Mouse (Mus musculus) mouse trophoblast stem cell (cell line): Measurements from ENCODE around the gene Acsbg2.

ENCODE experiments used
- in situ Hi-C, 2 experiments: fragments of 300-500 bp; cut with MseI, MboI; formaldehyde crosslinking; loops; 2 replicates in 1 of 2; 3 replicates in 1 of 2; pipeline ENCODE4 v1.15.1; 2025

The Acsbg2 gene

DNA sequence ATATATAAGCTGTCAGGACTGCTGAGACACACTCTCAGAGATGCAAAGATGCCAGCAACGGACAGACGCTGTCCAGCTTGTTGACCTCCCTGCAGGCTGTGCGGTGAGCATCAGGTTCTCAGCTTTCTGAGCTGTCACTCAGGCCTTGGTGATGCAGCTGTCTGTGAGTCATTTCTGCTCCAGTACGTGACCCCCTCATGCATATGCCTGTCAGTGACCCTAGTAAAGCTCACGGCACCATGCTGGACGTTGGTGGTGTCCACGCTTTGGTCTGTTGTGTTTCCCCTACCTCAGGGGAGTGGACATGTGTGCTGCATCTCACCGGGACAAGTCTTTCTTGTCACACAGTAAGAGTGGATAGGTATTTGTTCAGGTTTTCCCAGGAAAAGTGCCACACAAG is 2.5 kb downstream of the Acsbg2 start:
- in situ Hi-C loops, result no loop called here

DNA sequence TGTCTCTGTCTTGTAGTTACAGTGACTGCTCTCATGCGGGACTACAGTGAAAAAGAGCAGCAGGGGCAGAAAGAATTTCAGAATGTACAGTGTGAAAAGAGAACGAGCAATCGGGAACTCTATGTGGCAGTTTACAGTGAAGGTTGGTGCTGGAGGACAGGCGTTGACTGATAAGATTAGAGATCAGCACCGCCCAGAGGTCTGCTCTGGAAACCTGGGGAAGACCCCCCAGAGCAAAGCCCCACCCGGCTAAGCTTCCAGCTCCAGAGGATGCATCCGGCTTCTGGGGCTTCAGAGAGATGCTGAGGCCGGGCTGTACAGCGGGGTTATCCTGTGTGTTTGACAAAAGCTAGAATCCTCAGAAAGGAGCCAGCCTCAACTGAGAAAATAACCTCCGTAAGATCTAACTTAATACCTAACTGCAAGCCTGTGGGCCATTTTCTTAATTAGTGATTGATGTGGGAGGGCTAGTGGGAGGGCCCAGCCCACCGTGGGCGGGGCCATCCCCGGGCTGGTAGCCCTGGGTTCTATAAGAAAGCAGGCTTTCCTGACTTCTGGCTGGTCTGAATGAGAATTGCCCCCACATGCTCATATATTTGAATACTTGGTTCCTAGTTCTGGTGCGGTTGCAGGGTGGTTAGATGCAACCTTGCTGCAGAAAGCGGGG is 3.8 kb downstream of the Acsbg2 start:
- in situ Hi-C loops, result no loop called here

DNA sequence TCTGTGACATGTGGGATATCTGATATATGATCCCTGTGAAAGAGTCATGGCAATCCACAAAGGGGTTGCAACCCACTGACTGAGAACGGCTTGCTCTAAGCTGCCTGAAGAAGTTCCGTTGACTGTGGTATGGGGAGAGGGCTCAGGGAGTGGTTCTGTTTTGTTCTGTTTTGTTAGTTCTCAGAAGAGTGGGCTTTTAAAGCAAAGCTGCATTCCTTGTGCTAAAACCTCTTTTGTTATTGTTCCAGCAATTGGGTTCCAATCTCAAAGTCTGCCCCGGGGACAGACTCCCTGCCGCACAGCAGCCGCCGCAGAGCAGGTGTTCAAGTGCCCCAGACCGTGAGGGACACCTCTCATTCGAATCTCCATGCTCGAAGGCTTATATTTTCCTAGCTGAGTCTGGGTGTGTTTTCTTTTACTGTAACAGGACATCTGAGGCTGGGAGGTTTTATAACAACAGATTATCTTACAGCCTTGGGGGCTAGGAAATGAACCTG is 4.7 kb downstream of the Acsbg2 start:
- in situ Hi-C loops, result no loop called here

DNA sequence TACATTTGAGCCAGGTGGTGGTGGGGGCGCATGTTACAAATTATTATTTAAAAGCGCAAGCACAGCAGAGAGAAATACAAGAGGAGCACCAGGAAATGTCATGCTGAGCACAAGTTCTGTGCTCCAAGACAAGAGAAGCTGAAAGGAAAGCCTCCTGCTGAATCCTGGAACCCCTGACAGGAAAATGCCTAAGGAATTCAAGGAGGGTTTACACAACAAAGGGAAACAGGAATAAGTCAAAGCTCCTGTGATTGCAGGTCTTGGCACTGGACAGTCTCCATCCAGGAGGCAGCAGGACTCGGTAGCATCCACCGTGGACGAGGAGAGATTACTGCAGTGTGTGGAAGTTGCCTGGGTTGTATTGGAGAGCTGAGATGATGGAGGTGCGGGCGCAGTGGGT is 8.2 kb downstream of the Acsbg2 start:
- in situ Hi-C loops, result no loop called here

DNA sequence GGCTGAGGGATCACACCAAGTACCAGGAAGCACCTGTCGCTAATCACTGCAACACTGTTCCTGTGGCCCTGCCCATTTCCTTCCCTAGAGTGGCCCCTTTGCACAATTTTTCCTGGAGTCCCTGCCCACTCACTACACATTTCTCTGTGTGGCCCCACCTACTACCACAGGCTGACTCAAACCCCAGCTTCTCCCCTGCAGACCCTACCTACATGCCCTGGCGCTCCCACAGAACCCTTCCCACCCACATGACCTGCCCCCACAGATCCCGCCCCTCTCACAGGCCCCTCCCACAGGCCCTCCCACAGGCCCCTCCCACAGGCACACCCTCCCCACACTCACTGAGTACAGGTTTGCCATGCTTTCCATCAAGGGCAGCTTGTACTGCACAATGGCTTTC is 13.1 kb downstream of the Acsbg2 start:
- in situ Hi-C loops, result no loop called here

DNA sequence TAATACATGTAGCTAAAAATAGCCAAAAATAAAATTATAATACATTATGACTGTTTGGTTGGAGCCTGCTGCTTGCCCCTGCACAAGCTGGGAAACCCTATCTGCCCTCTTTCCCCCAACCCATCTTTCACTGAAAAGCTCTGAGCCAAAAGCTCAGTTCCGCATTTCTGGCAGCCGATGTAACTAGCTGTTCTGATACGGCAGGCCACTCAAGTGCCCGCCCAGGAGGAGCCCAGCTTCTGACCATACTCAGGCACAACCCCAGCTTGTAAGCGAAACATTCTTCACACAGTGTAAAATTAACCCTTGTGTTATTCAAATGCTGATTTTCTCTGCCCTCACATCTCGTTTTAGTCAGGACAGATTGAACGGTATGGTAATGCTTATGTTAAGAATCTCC is 15.3 kb downstream of the Acsbg2 start:
- in situ Hi-C loops, result loop anchor here in 1 of 2 experiments (5.0 kb wide), 1 partner anchor 42 kb away; no protein-coding TSS in a partner anchor

DNA sequence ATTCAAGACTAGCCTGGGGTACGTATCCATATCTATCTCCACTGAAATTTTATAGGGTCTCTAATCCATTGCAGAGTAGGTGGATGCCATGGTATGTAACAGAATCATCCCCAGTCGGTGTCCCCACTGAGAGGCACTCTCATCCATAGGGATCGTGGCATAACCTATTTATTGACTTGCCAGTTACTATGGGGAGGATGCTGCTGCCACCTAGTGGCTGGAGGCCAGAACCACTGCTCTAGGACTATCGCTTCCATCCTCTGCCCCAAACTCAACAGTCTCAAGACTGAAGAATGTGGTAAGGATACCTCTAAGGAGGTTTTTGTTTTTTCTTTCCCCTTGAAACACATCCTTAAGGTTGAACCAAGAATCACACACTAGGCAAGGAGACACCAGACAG is 16.0 kb downstream of the Acsbg2 start:
- in situ Hi-C loops, result loop anchor here in 1 of 2 experiments (5.0 kb wide), 1 partner anchor 41 kb away; no protein-coding TSS in a partner anchor

GRCm38 (mm10) chr17:56855421-56855820 is 18.8 kb downstream of the Acsbg2 start:
- in situ Hi-C loops, result loop anchor here in 1 of 2 experiments (5.0 kb wide), 1 partner anchor 38 kb away; no protein-coding TSS in a partner anchor

- in situ Hi-C loops, result no loop called here
These were observed 23.1 kb downstream of the Acsbg2 start for GRCm38 (mm10) chr17:56851167-56851566.

DNA sequence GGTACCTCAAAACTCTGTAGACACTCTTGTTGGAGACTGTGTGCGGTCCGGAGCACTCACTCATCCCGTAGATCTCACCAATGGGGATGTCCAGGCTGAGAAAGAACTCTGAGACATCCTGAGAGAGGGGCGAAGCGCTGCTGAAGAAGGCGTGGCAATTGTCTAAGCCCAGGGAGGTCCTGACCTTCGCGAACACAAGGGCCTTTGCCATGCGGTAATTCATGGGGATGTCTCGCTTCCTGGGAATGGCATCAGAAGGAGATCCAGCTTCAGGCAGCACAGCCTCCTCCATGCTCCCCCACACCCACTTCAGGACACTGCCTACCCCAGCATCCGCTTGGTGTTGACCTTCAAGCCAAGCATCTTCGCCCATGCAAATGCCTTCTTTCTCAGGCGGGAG is 24.5 kb downstream of the Acsbg2 start:
- in situ Hi-C loops, result no loop called here

DNA sequence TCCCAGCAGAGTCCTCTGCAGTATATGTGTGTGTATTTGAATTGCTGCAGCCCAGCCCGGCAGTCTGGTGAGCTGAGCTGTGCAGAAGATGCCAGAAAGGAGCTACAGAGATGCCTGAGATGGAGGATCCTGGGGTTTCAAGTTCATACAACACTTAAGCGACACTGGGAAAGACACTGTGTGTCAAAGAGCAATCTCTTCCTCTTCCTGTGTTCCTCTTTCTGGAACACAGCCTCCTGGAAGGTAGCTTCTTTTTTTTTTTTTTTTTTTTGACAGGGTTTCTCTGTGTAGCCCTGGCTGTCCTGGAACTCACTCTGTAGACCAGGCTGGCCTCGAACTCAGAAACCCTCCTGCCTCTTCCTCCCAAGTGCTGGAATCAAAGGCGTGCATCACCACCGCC is 25.5 kb downstream of the Acsbg2 start:
- in situ Hi-C loops, result no loop called here

DNA sequence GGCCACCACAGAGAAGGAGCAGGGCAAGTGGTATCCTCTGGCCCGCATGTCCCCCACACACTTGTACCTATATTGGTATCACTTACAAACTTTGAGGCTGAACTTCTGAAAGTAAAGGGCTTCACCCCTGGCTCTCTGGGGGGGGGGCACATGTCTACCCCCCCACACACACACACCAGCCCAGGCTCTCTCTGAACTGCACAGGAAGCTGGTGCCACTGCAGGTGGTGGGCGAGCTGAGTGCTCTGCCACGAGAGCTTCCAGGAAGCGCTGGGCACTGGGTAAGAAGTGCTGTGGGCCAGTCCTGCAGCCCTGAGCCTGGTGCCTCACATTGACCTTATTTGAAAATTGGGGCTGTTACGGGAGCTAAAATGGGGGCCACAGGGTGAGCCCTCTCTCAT is 30.6 kb downstream of the Acsbg2 start:
- in situ Hi-C loops, result no loop called here

- in situ Hi-C loops, result no loop called here
These were observed 32.1 kb downstream of the Acsbg2 start for GRCm38 (mm10) chr17:56842173-56842572.

- in situ Hi-C loops, result no loop called here
These were observed 33.7 kb downstream of the Acsbg2 start for GRCm38 (mm10) chr17:56840524-56840923.

DNA sequence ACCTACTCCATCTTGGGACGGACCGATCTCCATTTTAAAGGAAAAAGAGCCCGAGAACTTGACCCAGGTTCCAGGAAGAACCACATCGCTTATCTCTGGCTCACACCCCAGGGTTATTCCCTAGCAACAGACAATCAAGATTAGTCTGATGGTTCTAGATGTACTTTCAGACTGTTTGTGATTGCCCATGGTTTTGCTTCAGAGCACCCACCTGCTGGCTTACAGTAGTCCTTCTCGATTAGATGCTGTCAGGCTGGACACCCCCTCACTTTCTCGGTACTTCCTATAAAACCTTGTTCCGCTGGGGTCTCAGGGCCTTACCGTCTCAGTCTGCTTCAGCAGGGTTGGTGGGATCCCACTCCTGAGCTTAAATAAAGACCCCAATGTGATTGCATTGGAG is 37.9 kb downstream of the Acsbg2 start:
- in situ Hi-C loops, result no loop called here

DNA sequence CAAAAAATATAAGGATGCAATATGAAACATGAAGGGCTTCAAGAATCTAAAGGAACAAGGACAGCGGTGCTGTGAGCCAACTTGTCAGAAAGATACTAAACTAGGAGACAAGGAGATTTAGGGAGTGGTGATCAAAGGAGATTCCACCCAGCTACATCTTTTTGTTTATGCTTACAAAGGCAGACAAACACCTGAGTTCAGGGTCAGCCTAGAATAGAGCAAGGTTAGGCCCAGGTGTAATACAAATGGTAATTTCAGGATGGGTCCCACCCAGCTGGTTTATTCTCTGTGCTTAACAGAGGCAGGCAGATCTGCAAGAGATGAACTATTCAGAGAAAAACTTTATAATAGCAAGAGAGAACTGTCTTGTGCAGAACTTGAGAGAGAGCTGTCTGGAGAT is 40.9 kb downstream of the Acsbg2 start:
- in situ Hi-C loops, result no loop called here

DNA sequence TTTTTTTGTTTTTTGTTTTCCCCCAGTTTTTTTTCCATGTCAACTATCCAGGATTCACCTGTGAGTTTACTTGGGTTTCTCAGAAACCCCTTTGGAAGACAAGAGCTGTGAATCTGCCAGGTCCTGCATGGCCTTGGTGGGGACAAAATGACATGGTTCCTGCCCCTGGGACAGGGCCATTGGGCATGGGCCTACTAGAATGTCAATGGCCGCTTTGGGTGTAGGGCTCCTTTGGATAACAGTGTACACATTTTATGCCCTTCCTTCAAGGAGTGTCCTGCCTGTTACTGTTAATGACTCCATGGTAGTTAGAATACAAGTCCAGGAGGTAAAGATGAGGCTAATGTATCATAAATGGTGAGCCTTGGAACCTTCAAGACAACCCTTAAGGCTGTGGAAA is 41.3 kb downstream of the Acsbg2 start:
- in situ Hi-C loops, result no loop called here

DNA sequence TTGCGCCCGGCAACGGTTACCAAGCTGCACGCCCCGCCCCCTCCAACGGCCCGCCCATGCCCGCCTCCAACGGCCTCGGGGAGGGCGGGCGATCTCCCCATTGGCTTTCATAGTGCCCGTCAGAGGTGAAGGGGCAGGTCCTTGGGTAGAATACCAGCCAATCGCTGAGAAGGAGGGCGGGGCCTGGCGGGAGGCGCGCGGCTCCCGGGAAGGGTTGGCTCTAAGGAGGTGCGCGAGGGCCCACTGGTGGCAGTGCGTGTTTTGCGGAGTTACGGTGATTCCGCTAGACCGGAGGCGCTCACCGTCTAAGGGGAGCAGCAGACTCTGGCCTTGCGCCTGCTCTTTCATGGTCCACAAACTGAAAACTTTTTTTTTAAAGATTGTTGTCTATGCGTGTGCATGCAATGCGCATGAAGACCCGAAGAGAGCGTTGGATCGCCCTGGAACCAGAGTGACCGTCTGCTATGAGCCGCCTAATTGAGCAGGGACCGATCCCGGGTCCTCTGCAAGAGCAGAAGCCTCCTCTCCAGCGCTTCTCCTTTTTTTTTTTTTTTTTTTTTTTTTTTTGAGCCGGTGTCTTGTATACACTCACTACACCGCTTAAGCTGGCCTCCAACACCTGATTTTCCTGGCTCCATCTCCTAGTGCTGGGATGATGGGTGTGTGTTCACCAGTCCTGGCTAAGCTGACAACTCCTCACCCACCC is 43.0 kb downstream of the Acsbg2 start:
- in situ Hi-C loops, result no loop called here

- in situ Hi-C loops, result no loop called here
These were observed 43.7 kb downstream of the Acsbg2 start, which contains the start of gene Rfx2 for GRCm38 (mm10) chr17:56830411-56831110. Gene Rfx2 (minus strand): TSS chr17:56831013.

GRCm38 (mm10) chr17:56829795-56830194 is 44.5 kb downstream of the Acsbg2 start:
- in situ Hi-C loops, result no loop called here

DNA sequence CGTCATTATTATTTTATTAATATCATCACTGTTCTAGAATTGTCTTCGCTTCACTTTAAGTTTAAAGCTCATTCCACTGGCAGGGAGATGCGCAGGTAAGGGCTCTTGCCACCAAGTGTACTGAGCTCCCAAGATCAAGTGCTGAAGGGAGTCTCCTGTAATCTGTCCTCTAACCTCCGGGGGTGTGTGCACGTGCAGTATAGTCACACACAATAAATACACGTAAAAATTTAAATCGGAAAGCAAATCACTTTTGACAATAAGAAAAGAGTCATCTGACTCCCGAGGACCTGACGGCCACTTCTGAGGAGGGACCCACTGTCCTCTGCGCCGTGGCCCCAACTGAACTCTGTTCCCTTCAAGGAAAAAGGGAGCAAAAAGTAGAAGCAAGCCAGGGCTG is 45.1 kb downstream of the Acsbg2 start:
- in situ Hi-C loops, result no loop called here

DNA sequence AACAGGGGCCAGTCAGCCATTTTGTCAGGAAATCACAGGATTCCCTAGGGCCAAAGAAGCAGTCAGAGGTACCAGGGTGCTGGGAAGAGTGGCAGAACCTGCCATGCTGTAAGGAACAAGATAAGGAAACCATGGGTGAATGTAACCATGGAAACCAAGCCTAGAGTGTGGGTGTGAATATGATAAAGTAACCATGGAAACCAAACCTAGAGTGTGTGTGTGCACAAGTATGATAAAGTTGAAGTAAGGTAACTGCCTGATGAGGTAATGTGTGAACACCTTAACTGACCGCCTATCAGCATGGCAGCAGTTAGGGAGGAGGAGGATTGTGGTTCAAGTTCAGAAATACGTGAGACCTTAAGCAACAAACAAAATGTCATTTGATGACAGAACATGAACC is 47.5 kb downstream of the Acsbg2 start:
- in situ Hi-C loops, result no loop called here
